Mouse (Mus musculus) retina, postnatal 1 day (tissue): ENCODE results near the gene Ak2.

Experiments used
- DNase-seq: peaks from one replicate; pipeline ENCODE4 v3.0.0-alpha.2; 2012

Gene Ak2

DNA sequence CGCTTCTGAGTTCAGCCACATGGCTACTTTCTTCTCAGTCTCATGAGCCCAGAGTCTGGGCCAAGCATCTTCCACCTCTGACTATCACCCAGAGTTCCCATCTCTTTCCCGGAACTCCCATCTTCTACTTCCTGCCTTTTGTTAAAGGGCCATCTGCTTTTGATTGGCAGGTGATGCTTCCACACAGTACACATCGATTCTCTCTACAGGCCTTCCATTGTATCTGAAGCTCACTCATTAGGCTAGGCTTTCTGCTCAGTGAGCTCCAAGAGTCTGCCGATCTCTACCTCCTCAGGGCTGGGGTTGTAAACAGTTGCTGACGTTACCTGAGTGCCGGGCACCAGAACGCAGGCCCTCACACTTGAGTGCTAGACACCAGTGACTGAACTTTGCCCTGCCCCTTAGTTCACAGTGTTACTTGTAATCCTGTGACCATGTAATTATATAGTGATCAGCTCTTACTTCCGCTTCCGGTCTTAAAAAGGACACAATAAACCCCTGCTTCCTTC lies at the start of gene Ak2:
Ak2 (plus strand) TSS at position 459 of the 509 bp plus-strand sequence.
- no peak for DNase-seq

DNA sequence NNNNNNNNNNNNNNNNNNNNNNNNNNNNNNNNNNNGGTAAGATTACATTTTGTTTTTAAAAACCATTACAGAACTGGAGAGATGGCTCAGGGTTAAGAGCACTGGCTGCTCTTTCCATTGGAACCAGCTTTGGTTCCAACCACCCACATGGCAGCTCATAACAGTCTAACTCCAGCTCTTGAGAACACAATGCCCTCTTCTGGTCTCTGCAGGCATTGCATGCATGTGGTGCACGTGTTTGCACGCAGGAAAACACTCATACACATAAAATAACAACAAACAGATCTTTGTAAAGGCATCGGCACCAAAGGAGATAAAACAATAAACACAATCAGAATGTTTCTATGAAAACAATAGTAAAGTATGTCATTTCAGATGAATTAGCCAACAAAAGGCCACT lies 49.4 kb upstream of the Ak2 start:
- DNase-seq, result no peak

- DNase-seq, result no peak
Observed at GRCm38 (mm10) chr4:128946736-128947135, 45.0 kb upstream of the Ak2 start.

GRCm38 (mm10) chr4:128947326-128947933 lies 44.3 kb upstream of the Ak2 start:
- DNase-seq, result no peak

- DNase-seq, result peak; percentile 81
Observed at GRCm38 (mm10) chr4:128948137-128948674, 43.6 kb upstream of the Ak2 start.

- DNase-seq, result no peak
Observed at GRCm38 (mm10) chr4:128949470-128950005, 42.2 kb upstream of the Ak2 start.

DNA sequence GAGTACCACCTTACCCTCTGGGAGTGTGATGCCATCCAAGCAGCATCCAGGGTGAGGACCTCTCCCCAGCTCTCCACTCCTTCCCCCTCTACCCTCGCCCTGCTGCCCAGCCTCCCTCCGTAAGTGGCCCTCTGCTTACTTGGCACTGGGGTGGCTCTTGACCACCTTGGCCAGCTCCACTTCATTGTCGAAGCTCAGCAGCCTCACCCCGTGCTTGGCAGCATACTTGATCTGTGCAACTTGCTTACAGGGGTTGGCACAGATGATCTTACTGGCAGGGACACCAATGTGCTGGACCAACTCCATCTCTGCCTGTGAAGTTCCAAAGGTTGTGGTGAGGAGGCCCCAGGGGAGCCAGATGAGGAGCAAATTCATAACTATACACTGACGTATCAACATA lies 41.3 kb upstream of the Ak2 start:
- no peak for DNase-seq

DNA sequence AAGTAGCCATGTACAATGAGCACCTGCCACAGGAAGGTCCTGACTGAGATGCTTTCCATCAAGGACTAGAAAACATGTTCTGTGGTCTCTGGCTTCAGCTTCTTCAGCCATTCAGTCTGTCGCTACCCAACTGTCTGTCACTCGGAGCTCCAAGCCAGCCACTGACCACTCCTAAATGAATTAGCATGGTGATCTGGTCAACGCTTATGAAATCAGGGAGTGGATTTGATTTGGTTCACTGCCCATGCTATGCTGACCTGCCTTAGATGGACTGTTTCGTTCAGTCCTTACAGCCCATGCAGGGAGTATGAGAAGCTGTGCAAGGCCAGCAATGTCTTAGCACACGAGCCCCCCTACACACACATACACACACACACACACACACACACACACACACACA lies 37.9 kb upstream of the Ak2 start:
- no peak for DNase-seq

DNA sequence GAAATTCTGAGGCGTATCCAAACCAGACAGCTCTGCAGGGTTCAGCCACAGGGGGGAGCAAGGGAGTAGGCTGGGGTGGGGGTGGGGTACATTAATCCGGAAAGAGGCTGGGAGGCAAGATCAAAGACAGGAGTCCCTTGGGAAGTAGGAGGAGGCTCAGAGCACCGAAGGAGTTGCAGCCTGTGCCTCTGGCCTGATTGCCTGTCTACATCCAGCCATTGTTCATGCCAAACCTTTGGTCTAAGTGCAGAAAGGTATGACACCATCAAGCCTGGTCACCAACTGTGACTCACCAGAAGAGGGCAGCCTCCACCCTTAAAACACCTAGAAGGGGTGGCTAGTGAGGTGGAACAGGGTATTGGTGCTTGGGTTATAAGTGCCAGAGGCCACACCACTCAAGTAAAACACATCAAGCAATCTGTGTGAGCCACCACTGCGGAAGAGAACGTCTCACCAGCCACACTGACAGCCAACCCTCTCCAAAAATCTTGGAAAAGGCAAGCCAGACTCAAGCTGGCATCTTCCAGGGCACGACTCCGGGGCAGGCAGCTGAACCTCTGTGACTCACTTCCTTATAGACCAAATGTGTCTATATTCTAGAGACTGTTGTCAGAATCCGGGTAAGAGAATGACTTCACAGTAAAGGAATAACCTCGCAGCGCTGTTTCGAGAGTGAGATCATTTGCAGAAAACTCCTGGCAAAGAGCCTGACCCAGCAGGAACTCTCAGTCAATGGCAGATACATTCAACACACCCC lies 34.4 kb upstream of the Ak2 start:
- DNase-seq, result peak; percentile 69

DNA sequence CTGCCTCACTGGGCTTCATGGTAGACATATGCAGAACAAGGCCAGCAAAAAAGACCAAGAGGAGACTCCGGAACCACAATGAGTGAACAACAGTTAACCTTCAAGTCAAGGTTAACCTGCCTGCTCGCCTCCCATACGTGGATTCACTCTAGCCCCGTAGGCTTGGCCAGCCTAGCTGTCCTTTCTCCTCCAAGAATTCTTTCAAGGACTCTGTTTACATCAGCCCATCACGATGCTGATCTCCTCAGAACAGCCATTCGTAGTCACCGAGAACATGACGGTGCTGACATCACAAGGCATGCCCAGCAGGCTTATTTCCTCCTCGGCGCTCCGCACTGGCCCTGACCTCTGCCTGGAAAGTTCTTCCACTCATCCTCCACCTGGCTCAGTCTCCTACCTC lies 33.6 kb upstream of the Ak2 start:
- no peak for DNase-seq

GRCm38 (mm10) chr4:128958849-128959248 lies 32.9 kb upstream of the Ak2 start:
- DNase-seq, result no peak

DNA sequence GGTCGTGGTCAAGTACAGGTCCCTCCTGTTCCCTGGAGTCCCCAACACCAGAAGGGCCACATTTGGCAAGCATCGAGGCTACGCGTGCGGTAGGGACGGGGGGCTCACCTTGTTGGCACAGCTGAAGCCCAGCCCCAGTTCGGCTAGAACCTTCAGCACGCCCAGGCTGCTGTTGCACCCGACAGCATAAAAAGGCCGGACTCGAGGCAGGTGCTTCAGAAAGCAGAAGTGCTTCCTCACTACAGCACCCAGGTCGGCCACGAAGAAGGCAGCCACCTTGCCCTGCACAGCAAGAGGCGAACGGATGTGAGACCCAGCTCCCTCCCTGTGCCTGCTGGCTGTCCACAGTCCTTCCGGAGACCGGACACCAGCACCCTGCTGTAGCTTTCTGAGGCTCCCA lies 32.1 kb upstream of the Ak2 start:
- DNase-seq, result no peak

DNA sequence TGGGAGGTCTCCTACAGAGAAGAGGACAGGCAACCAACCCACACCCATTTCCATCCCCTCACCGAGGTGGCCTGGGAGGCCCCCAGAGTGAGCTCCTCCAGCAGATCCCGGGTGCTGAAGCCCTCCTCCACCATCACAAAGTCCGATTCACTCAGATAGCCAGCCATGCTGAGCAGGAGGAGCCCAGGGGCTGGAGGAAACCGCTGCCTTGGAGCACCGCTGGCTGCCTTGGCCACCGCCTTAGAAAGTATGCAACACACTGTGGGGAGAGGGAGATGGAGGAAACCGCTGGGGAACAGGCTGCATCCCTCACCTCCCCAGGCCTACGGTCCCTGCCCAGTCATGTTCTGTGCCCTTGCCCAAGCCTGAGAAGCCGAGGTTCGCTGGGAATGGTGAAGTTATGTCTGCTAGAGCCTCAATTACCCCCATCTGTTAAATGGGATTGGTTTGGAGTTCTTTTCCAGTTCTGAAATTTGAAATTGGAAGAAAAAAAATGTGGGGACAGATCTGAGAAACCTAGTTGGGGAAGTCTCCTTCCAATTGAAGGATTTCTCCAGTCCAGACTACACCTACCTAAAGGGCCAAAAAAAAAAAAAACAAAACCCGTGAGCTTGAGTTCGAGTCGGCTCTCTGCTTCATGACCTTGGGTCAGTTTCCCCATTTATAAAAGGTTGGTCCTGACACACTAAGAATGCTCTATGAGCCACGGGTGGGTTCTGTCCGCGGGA lies 30.3 kb upstream of the Ak2 start:
- no peak for DNase-seq

- DNase-seq, result peak; percentile 96
Observed at GRCm38 (mm10) chr4:128962029-128962925, 29.5 kb upstream of the Ak2 start, which contains the start of gene Azin2. Azin2 (minus strand) TSS chr4:128962442.

GRCm38 (mm10) chr4:128962926-128963290 lies 28.9 kb upstream of the Ak2 start:
- no peak for DNase-seq

GRCm38 (mm10) chr4:128966751-128967150 lies 25.0 kb upstream of the Ak2 start:
- DNase-seq, result no peak

- DNase-seq, result no peak
Observed at GRCm38 (mm10) chr4:128969081-128969480, 22.7 kb upstream of the Ak2 start.

GRCm38 (mm10) chr4:128969607-128970416 lies 21.9 kb upstream of the Ak2 start:
- DNase-seq, result no peak

GRCm38 (mm10) chr4:128970417-128970807 lies 21.3 kb upstream of the Ak2 start:
- DNase-seq, result no peak

DNA sequence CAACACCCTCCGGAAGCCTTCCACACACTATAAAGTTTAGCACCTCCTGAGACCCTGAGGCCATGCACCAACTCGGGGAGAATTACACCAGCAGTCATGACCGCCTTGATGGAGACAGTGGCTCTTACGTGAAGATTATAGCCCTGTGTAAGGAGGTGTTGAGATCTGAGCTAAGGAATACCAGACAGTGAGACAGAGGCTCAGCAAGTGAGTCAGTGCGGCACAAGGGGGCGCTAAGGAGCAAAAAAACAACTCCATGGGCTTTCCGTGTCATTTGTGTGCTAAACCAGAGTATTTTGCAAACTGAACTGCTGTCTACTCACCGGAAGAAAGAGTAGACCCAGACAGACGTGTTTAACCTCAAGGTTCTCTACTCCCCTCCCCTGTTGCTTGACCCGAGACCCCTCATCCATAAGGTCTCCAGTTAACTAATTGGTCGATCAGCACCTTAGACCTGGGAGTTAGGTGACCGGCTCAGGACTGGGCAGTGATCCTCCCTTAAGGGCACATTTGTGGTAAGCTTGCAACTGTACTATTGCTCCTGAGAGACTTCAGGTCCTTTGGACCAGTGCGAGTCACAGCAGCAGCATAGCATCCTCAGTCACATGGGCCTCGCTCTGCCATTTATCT lies 20.6 kb upstream of the Ak2 start:
- peak; percentile 78 for DNase-seq

- no peak for DNase-seq
Observed at GRCm38 (mm10) chr4:128974677-128975076, 17.1 kb upstream of the Ak2 start.
